Mouse (Mus musculus): ENCODE results near the gene Hoxb6. TPM values are rescaled to one million over a fixed set of nuclear protein-coding genes. Genes with fewer than 3 reads are reported as not detected.

Gene Hoxb6
- polyA plus RNA-seq, 1 experiment from 2014 or later = 0.73 TPM

DNA sequence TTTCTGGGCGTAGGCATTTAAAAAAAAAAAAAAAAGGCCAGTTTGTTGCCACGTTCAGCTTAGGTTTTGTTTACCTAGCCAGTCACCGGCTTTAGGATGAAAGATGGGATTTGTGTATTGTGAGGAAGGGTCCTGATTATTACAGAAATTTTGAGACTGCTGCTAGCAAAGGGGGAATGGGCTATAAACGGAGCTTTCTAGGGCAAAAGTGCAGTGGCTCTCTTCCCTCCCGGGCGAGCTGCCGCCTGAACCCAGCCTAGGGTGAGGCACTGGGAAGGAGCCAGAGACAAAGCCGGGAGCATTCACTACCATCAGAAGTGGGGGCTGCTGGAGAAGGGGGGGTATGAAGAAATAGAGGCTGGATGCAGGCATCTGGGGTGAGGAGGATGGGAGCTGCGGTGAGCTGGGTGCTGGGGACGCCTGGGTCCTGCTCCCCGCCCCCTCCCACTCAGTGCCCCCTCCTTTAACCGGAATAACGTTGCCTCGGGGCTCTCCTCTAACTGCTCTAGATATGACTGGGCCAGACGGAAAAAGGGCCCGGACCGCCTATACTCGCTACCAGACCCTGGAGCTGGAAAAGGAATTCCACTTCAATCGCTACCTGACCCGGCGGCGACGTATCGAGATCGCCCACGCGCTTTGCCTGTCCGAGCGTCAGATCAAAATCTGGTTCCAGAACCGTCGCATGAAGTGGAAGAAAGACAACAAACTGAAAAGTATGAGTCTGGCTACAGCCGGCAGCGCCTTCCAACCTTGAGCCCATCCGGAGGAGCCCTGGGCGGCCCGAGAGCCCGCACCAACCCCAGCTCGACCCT is 12.3 kb downstream of the Hoxb6 start:
- H3K9ac ChIP-seq (replicated peaks; ENCODE audit: low read length) = no peak overlapping the region
- no peaks in the 10 kb centered on the region for H3K36me3 ChIP-seq (replicated peaks; ENCODE audit: control insufficient read depth, insufficient read depth, low read depth, low read length)
- no peak overlapping the region for H3K4me2 ChIP-seq (ENCODE audit: low read depth, low read length)
- no peaks in the 10 kb centered on the region for H3K9me3 ChIP-seq (replicated peaks; ENCODE audit: control insufficient read depth, low read length)
- ATAC-seq (replicated peaks; ENCODE audit: insufficient number of reproducible peaks, low FRiP score, low TSS enrichment, low read depth) = no peak
- no peak for DNase-seq (ENCODE audit: low spot score)
- H3K4me3 ChIP-seq (ENCODE audit: low read depth, low read length) = no peak overlapping the region
- no peak overlapping the region for H3K27ac ChIP-seq (replicated peaks; ENCODE audit: low read depth, low read length)
- 1% methylated on average over 38 of the region's 38 CpGs for WGBS
- peaks cover 98% of the 10 kb centered on the region for H3K27me3 ChIP-seq (ENCODE audit: control insufficient read depth, insufficient read depth, low read length)
- no peaks in the 10 kb centered on the region; the same call in 1 of the 2 replicates for H3K4me1 ChIP-seq (ENCODE audit: control insufficient read depth, insufficient read depth, low read length)

DNA sequence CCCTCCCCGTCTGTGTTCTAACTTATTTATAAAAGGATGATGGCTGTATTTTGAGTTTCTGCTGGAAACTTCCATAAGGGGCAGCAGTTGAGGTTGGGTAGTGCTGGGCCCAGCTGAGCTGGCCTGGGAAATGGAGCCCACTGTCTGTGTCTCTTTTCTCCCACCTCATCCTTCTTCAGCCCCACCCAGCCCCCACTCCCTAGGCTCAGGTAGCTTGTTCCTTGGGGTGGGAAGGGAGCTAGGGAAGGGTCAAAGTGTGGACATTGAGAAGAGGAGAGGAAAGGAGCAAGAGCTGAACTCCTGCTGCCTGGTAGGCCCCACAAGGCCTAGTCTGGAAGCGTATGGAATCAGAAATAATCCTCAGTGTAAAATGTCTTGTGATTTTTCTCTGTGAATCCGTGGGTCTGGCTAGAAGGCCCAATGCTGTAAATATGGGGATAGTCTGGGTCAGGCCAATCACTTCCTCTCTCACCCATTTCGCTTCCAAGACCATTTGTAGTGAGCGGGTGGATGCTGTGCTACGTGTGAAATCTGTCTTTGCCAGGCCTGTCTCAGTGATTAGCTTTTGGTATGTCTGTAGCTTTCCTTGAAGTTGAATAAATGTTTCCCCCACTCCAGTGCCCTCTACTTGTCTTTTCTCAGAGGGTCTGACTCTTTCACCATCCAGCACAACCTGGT is 13.4 kb downstream of the Hoxb6 start:
- Histone ChIP-seq H3K4me2 (ENCODE audit: low read depth, low read length) (no peak overlapping the region), H3K36me3 (replicated peaks; ENCODE audit: control insufficient read depth, insufficient read depth, low read depth, low read length) (no peaks in the 10 kb centered on the region), H3K27ac (replicated peaks; ENCODE audit: low read depth, low read length) (no peak overlapping the region), H3K27me3 (ENCODE audit: control insufficient read depth, insufficient read depth, low read length) (peaks cover 98% of the 10 kb centered on the region), H3K4me3 (ENCODE audit: low read depth, low read length) (no peak overlapping the region), H3K4me1 (ENCODE audit: control insufficient read depth, insufficient read depth, low read length) (no peaks in the 10 kb centered on the region; the same call in 1 of the 2 replicates), H3K9ac (replicated peaks; ENCODE audit: low read length) (no peak overlapping the region), H3K9me3 (replicated peaks; ENCODE audit: control insufficient read depth, low read length) (no peaks in the 10 kb centered on the region)
- 17% methylated on average over 6 of the region's 6 CpGs for WGBS
- no peak for ATAC-seq (replicated peaks; ENCODE audit: insufficient number of reproducible peaks, low FRiP score, low TSS enrichment, low read depth)
- DNase-seq (ENCODE audit: low spot score) = no peak

DNA sequence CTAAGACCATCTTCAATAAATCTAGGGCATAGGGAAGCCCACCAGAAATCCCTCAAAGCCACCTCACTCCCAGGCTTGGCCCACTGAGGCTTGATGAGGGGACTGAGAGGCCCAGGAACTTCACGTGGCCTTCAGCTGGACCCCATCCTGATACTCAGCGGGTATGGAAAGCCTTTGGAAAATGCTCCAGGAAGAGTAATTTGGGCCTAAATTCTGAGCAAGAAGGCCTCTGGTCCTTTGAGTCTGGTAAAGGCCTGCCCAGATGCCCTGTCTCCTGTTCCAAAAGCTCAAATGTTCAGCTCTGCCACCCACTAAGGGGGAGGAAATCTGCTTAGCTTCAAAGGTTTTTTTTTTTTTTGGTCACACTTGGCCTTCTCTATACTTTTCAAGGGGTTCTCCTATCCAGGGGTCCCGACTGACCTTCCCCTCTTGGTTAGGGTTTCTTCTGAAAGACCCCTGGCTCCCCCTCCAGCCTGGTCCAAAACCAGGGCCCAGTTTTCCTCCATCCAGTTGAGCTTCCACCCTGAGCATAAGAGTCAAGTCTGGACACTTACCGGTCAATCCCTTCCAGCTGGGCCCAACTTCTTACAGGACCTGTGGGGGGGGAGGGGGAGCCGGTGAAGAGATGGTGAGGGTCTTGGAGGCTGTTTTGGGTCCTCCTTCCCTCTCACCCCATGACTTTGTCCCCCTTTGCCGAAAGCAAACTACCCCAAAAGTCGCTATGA is 14.1 kb downstream of the Hoxb6 start:
- ATAC-seq (replicated peaks; ENCODE audit: insufficient number of reproducible peaks, low FRiP score, low TSS enrichment, low read depth) (no peak), DNase-seq (ENCODE audit: low spot score) (no peak)
- 4% methylated on average over 7 of the region's 7 CpGs for WGBS
- Histone ChIP-seq H3K4me1 (ENCODE audit: control insufficient read depth, insufficient read depth, low read length) (no peaks in the 10 kb centered on the region; the same call in 1 of the 2 replicates), H3K27ac (replicated peaks; ENCODE audit: low read depth, low read length) (no peak overlapping the region), H3K4me2 (ENCODE audit: low read depth, low read length) (no peak overlapping the region), H3K9ac (replicated peaks; ENCODE audit: low read length) (no peak overlapping the region), H3K4me3 (ENCODE audit: low read depth, low read length) (no peak overlapping the region), H3K36me3 (replicated peaks; ENCODE audit: control insufficient read depth, insufficient read depth, low read depth, low read length) (no peaks in the 10 kb centered on the region), H3K9me3 (replicated peaks; ENCODE audit: control insufficient read depth, low read length) (no peaks in the 10 kb centered on the region), H3K27me3 (ENCODE audit: control insufficient read depth, insufficient read depth, low read length) (peaks cover 99% of the 10 kb centered on the region)

DNA sequence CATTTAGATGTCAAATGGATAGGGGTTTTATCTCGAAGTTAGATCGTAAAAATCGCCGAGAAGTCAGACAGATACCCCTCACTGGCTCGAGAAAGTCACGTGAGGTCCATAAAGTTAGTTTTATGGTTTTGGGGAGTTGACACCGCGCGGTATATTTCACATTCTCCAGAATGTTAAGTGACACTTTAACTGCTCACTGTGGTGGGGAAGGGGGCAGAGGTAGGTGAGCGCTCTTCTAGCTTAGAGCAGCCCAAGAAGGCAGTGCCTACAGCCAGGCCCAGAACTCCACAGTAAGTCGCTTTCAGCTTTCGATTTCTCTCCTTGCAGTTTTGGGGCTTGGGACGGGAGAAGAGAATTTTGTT is 14.6 kb downstream of the Hoxb6 start:
- H3K9ac ChIP-seq (replicated peaks; ENCODE audit: low read length) = no peak overlapping the region
- no peak for DNase-seq (ENCODE audit: low spot score)

DNA sequence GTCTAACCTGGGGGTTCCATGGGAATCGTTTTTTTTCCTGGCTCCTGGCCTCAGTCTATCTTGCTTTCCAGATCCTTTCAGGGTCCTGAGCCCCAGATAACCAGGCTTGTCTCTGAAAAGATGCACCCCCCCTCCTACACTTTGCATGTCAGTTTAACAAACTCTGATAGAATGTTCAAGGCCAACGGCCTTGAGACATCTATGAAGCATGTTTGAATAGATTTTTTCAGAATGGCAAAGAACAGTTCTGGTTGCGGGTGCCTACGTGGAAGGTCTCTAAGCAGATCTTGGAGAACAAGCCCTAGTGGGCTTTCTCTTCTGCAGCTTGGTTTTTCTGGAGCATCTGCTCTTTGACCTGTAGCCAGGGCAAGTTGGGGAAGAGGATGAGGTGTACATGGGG is 16.5 kb downstream of the Hoxb6 start:
- no peak overlapping the region for H3K4me2 ChIP-seq (ENCODE audit: low read depth, low read length)
- H3K27me3 ChIP-seq (ENCODE audit: control insufficient read depth, insufficient read depth, low read length) = peaks cover 100% of the 10 kb centered on the region
- WGBS = 10% methylated on average over 4 of the region's 4 CpGs

More for the DNA sequence above, 14.6 kb downstream of the Hoxb6 start:
- H3K9me3 ChIP-seq (replicated peaks; ENCODE audit: control insufficient read depth, low read length) = no peaks in the 10 kb centered on the region
- no peak for ATAC-seq (replicated peaks; ENCODE audit: insufficient number of reproducible peaks, low FRiP score, low TSS enrichment, low read depth)
- H3K27ac ChIP-seq (replicated peaks; ENCODE audit: low read depth, low read length) = no peak overlapping the region
- H3K4me2 ChIP-seq (ENCODE audit: low read depth, low read length) = no peak overlapping the region
- no peaks in the 10 kb centered on the region for H3K36me3 ChIP-seq (replicated peaks; ENCODE audit: control insufficient read depth, insufficient read depth, low read depth, low read length)
- H3K4me1 ChIP-seq (ENCODE audit: control insufficient read depth, insufficient read depth, low read length) = no peaks in the 10 kb centered on the region; the same call in 1 of the 2 replicates
- no peak overlapping the region for H3K4me3 ChIP-seq (ENCODE audit: low read depth, low read length)
- peaks cover 99% of the 10 kb centered on the region for H3K27me3 ChIP-seq (ENCODE audit: control insufficient read depth, insufficient read depth, low read length)
- WGBS = 3% methylated on average over 13 of the region's 13 CpGs

DNA sequence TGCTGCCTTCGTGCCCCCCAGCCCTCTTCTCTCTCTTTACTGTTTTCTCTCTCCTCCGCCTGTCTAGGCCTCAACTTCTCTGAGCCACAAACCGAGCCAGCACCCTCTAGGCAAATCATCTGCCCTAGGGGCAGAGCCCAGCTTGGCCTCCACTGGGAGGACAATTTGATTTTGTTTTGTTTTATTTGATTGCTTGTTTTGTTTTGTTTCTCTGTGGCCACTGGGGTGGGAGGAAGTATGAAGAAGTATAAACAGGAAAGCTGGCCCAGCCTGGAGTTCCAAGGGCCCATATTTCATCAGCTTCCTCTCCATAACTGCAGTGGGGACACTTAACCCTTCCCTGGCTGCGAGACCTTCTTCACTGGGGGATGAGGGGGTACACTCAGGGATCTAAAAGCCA is 17.0 kb downstream of the Hoxb6 start:
- no peak for ATAC-seq (replicated peaks; ENCODE audit: insufficient number of reproducible peaks, low FRiP score, low TSS enrichment, low read depth)
- Histone ChIP-seq H3K27me3 (ENCODE audit: control insufficient read depth, insufficient read depth, low read length) (peaks cover 100% of the 10 kb centered on the region), H3K4me3 (ENCODE audit: low read depth, low read length) (no peak overlapping the region), H3K4me1 (ENCODE audit: control insufficient read depth, insufficient read depth, low read length) (no peaks in the 10 kb centered on the region), H3K27ac (replicated peaks; ENCODE audit: low read depth, low read length) (no peak overlapping the region), H3K36me3 (replicated peaks; ENCODE audit: control insufficient read depth, insufficient read depth, low read depth, low read length) (no peaks in the 10 kb centered on the region), H3K9ac (replicated peaks; ENCODE audit: low read length) (no peak overlapping the region), H3K9me3 (replicated peaks; ENCODE audit: control insufficient read depth, low read length) (no peaks in the 10 kb centered on the region), H3K4me2 (ENCODE audit: low read depth, low read length) (no peak overlapping the region)
- DNase-seq (ENCODE audit: low spot score) = no peak
- 11% methylated on average over 4 of the region's 4 CpGs for WGBS

More for the DNA sequence above, 16.5 kb downstream of the Hoxb6 start:
- H3K36me3 ChIP-seq (replicated peaks; ENCODE audit: control insufficient read depth, insufficient read depth, low read depth, low read length) = no peaks in the 10 kb centered on the region
- H3K4me1 ChIP-seq (ENCODE audit: control insufficient read depth, insufficient read depth, low read length) = no peaks in the 10 kb centered on the region; the same call in 1 of the 2 replicates
- no peak for DNase-seq (ENCODE audit: low spot score)
- H3K27ac ChIP-seq (replicated peaks; ENCODE audit: low read depth, low read length) = no peak overlapping the region
- no peak overlapping the region for H3K4me3 ChIP-seq (ENCODE audit: low read depth, low read length)
- no peaks in the 10 kb centered on the region for H3K9me3 ChIP-seq (replicated peaks; ENCODE audit: control insufficient read depth, low read length)
- H3K9ac ChIP-seq (replicated peaks; ENCODE audit: low read length) = no peak overlapping the region
- ATAC-seq (replicated peaks; ENCODE audit: insufficient number of reproducible peaks, low FRiP score, low TSS enrichment, low read depth) = no peak

DNA sequence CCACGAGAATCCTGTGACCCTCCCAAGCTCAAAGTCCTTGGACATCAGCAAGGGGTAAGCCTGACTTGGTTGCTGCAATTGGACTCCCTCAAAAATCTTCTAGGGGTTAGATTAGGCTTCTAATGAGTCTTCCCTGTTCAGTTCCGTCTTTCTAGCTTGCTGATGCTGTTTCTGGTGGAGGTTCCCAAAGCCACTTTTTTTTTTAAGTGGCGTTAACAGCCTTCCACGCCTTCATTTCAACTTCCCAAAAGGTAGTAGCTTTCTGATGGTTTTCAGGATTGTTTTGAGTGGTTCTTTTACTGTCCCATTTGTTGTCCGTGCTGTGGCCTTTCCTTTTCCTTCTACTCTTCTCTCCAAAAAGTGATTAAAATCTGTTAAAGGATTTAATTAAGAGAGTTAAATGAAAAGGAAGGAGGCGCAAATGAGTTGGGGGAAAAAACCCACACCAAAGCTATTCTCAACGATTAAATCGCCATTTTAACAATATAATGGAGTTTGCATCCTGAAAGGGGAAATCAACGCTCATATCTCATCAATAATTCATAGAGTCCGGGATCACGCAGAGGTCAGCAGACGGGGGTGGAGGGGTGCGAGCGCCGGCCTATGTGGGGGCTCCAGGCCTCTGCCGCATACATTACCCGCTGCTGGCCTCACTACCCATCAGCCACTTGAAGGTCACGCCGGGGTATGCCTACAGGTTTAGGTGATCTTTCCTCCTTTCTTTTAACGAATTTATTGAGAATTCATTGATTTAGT is 18.1 kb downstream of the Hoxb6 start:
- DNase-seq (ENCODE audit: low spot score) = no peak
- Histone ChIP-seq H3K4me1 (ENCODE audit: control insufficient read depth, insufficient read depth, low read length) (no peaks in the 10 kb centered on the region; the same call in 1 of the 2 replicates), H3K27me3 (ENCODE audit: control insufficient read depth, insufficient read depth, low read length) (peaks cover 100% of the 10 kb centered on the region), H3K4me2 (ENCODE audit: low read depth, low read length) (no peak overlapping the region), H3K9ac (replicated peaks; ENCODE audit: low read length) (no peak overlapping the region), H3K4me3 (ENCODE audit: low read depth, low read length) (no peak overlapping the region), H3K36me3 (replicated peaks; ENCODE audit: control insufficient read depth, insufficient read depth, low read depth, low read length) (no peaks in the 10 kb centered on the region), H3K27ac (replicated peaks; ENCODE audit: low read depth, low read length) (no peak overlapping the region), H3K9me3 (replicated peaks; ENCODE audit: control insufficient read depth, low read length) (no peaks in the 10 kb centered on the region)
- ATAC-seq (replicated peaks; ENCODE audit: insufficient number of reproducible peaks, low FRiP score, low TSS enrichment, low read depth) = no peak
- WGBS = 3% methylated on average over 20 of the region's 20 CpGs

All from embryonic facial prominence, embryonic 11.5 days (tissue).